Mouse (Mus musculus): ENCODE measurements around the gene Oxa1l.

Oxa1l gene

GRCm38 (mm10) chr14:54371460-54371859 is 10.8 kb downstream of the Oxa1l start:
- DNase-seq (ENCODE audit: low spot score) = no peak

- no peak for DNase-seq (ENCODE audit: low spot score)
These were observed 12.3 kb downstream of the Oxa1l start for GRCm38 (mm10) chr14:54372923-54373322.

- DNase-seq (ENCODE audit: low spot score) = no peak
These were observed 15.3 kb downstream of the Oxa1l start for GRCm38 (mm10) chr14:54375916-54376315.

- DNase-seq (ENCODE audit: low spot score) = no peak
These were observed 16.5 kb downstream of the Oxa1l start for GRCm38 (mm10) chr14:54377166-54377565.

- no peak for DNase-seq (ENCODE audit: low spot score)
These were observed 18.9 kb downstream of the Oxa1l start for GRCm38 (mm10) chr14:54379571-54379970.

GRCm38 (mm10) chr14:54380616-54381015 is 20.0 kb downstream of the Oxa1l start:
- DNase-seq (ENCODE audit: low spot score) = no peak

- no peak for DNase-seq (ENCODE audit: low spot score)
These were observed 21.2 kb downstream of the Oxa1l start for GRCm38 (mm10) chr14:54381816-54382215.

GRCm38 (mm10) chr14:54382641-54383040 is 22.0 kb downstream of the Oxa1l start:
- no peak for DNase-seq (ENCODE audit: low spot score)

- no peak for DNase-seq (ENCODE audit: low spot score)
These were observed 22.7 kb downstream of the Oxa1l start for GRCm38 (mm10) chr14:54383355-54383771.

GRCm38 (mm10) chr14:54384396-54384795 is 23.8 kb downstream of the Oxa1l start:
- no peak for DNase-seq (ENCODE audit: low spot score)

GRCm38 (mm10) chr14:54385968-54386618 is 25.5 kb downstream of the Oxa1l start:
- DNase-seq (ENCODE audit: low spot score) = no peak

- DNase-seq (ENCODE audit: low spot score) = no peak
These were observed 26.9 kb downstream of the Oxa1l start for GRCm38 (mm10) chr14:54387546-54387945.

GRCm38 (mm10) chr14:54390843-54391242 is 30.2 kb downstream of the Oxa1l start:
- no peak for DNase-seq (ENCODE audit: low spot score)

- no peak for DNase-seq (ENCODE audit: low spot score)
These were observed 33.2 kb downstream of the Oxa1l start for GRCm38 (mm10) chr14:54393794-54394193.

GRCm38 (mm10) chr14:54394309-54394708 is 33.7 kb downstream of the Oxa1l start:
- no peak for DNase-seq (ENCODE audit: low spot score)

- DNase-seq (ENCODE audit: low spot score) = no peak
These were observed 36.1 kb downstream of the Oxa1l start for GRCm38 (mm10) chr14:54396685-54397084.

- no peak for DNase-seq (ENCODE audit: low spot score)
These were observed 37.4 kb downstream of the Oxa1l start for GRCm38 (mm10) chr14:54397872-54398527.

- no peak for DNase-seq (ENCODE audit: low spot score)
These were observed 37.9 kb downstream of the Oxa1l start for GRCm38 (mm10) chr14:54398528-54398916.

GRCm38 (mm10) chr14:54398921-54399382 is 38.3 kb downstream of the Oxa1l start:
- DNase-seq (ENCODE audit: low spot score) = no peak

- no peak for DNase-seq (ENCODE audit: low spot score)
These were observed 41.1 kb downstream of the Oxa1l start for GRCm38 (mm10) chr14:54401723-54402122.

GRCm38 (mm10) chr14:54408336-54409056 is 47.9 kb downstream of the Oxa1l start:
- DNase-seq (ENCODE audit: low spot score) = no peak

GRCm38 (mm10) chr14:54409057-54409645 is 48.5 kb downstream of the Oxa1l start:
- no peak for DNase-seq (ENCODE audit: low spot score)

Data from ovary, postnatal 36 days (tissue).